Mouse (Mus musculus) kidney, adult 2 months (tissue): ENCODE results near the gene Mterf1b.

Source experiments
- CTCF ChIP-seq: fragments of 200-500 bp; conservative IDR thresholded peaks from 2 replicates; pipeline ENCODE4 v1.5.1; 2011; ENCODE audit warnings: low read depth, mild to moderate bottlenecking, control low read depth, low read length, moderate library complexity, mixed read lengths; ENCODE audit not compliant: insufficient read depth, insufficient read length
- POLR2A ChIP-seq: fragments of 200-500 bp; IDR thresholded peaks from one replicate; pipeline ENCODE4 v1.6.1; 2011; ENCODE audit warnings: low read depth, low read length, control low read depth

GRCm38 (mm10) chr5:4234505-4234904 lies 42.3 kb downstream of the Mterf1b start:
- TF ChIP-seq POLR2A (no peak), CTCF (no peak)
